Mouse (Mus musculus): ENCODE data around the gene Fabp7.
A peak's percentile ranks its signal among the peaks of the same experiment; 100 is the strongest.

GRCm38 (mm10) chr10:57796057-57796456 lies 11.4 kb downstream of the Fabp7 start:
- no peak for TF ChIP-seq POLR2A (IDR thresholded peaks at IDR 0.05; ENCODE audit: low read depth, low read length)
- TF ChIP-seq CTCF (IDR thresholded peaks at IDR 0.05; ENCODE audit: extremely low read depth, insufficient read length, insufficient replicate concordance, low read depth, low read length) = peak; percentile 49; the same call in 1 of the 2 replicates

All from small intestine, adult 2 months (tissue).